Mouse (Mus musculus) left cerebral cortex, adult 18-20 months (tissue): ENCODE data around the gene Fbxl21. TPM values are rescaled to one million over a fixed set of nuclear protein-coding genes. Genes with fewer than 3 reads are reported as not detected.

Source experiments
- DNase-seq, 2 experiments: peaks; one replicate each; pipeline ENCODE4 v3.0.0; 2021 to 2022; ENCODE audit warnings: low spot score in 2 of 2, mixed read lengths in 1 of 2
- long read RNA-seq, 2 experiments: library from polyadenylated mRNA; stranded (forward); transcript quantifications; one replicate each; pipeline ENCODE4 v2.0.0; 2021
- total RNA-seq, 2 experiments: library from RNA; stranded (reverse); gene quantifications; 2 replicates each; pipeline ENCODE4 v1.2.3; 2021

The Fbxl21 gene
- 10 to 100 TPM; 10.5 to 10.6 TPM for total RNA-seq
- long read RNA-seq, experiment 1: 0 reads
- long read RNA-seq, experiment 2, partial matches to known transcripts: 0 of 3 reads
- long read RNA-seq, experiment 2, other reads (novel, unspliced or antisense): 0 of 3 reads

DNA sequence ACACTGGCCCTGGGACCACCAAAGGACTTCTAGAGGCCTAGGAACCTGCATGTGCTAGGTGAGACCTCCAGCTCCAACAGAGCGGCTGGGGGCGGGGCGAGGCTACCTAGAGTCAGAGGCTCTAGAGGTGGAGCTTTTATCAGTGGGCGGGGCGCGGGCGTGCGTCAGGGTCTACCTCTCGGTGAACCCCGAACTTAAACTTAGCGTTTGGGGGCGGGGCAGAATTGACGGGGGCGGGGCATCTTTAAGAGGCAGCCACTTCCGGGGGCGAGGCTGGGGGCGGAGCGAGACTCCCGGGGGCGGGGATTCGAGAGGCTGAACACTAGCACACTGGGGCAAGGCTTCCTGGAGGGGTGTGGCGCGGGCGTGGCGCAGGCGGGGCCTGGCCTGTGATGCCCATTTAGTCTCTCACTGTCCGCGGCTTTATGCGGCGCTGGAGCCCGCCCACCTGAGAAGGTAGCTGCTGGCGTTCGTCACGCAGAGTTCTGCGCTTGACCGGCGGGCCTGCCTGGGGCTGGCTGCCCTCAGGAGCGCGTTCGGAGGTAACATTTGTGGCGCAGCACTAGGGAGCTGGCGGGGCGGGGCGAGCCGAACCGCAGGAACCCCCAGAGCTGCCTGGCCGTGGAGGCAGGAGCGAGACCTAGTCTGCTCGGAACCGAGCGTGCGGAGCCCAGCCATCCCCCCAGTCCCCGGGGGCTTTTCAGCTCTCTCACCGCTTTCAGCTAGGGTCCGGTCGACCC, at the start of gene Fbxl21:
Fbxl21 (plus strand) TSS at position 392 of the 740 bp plus-strand sequence.
- peak; percentile 89 to 95 for DNase-seq

DNA sequence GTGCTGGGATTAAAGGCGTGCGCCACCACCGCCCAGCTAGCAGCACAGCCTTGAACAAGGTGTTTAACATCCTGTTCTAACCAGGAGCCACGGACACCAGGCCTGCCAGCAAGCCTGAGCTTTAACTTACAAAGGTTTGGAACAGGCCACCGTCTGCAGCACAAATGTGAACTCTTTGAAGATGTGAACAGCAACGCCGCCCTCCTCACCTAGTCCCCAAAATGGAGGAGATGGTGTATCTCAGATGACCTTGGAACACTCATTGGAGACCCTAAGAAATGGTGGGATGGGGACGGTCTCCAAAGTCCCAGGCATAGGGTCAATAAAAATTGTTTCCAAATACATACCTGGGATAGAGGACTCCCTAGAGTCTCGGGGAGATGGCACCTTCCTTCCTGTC, 49.6 kb upstream of the Fbxl21 start:
- no peak for DNase-seq

DNA sequence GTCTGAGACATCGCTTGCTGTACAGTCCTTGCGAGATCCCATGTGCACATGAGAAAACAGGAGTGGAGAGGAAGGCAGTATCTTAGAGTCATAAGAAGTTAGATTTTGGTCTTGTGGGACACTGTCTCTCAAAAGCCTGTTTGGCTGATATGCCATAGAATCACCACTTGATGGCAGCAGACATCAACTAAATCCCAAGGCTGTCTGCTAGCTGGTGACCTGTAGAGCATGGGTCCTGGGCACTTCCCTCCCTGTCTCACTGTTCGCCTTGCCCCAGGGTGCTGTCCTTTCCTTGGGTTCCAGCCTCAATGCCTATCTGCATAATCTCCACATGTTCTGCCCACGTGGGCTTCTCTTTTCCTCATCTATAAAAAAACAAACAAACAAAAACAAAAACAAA, 46.9 kb upstream of the Fbxl21 start:
- DNase-seq: peak; percentile 30 to 38

DNA sequence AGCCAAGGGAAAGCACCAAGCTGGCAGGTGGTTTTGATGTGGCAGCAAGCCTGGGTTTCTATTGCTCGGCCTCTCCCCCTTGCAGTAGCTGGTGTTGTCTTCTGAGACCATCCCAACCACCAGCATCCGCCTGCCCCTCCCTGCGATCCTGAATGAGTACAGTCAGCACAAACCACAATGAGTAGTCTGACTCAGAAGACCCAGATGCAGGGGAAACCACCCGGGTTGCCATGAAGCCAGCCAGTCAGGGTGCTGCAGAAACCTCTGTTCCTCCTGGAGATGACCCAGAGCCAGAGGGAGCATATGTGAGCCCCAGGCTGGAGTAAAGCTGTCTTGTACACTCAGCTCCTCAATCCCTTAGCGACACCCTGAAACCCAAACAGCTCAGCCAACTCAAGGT, 45.5 kb upstream of the Fbxl21 start:
- no peak for DNase-seq

DNA sequence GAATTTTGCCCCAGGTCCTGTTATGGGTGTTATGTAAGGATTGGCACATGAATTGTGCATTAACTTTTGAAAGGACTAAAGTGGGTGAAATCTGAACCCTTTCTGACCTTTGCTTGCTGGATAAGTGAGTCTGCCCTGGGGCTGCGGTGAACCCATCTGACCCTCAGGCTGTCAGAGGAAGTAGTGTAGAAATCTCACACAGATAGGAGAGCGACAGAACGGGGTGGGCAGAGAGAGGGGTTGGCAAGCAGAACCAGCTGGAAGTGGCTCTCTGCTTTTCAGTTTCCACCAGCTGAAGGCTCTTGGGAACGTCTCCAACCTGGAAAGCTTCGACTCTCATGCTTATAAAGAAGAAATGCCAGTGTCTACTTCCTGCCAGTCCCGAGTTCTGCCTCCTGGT, 45.0 kb upstream of the Fbxl21 start:
- DNase-seq: peak in 1 of 2 experiments; percentile 18

DNA sequence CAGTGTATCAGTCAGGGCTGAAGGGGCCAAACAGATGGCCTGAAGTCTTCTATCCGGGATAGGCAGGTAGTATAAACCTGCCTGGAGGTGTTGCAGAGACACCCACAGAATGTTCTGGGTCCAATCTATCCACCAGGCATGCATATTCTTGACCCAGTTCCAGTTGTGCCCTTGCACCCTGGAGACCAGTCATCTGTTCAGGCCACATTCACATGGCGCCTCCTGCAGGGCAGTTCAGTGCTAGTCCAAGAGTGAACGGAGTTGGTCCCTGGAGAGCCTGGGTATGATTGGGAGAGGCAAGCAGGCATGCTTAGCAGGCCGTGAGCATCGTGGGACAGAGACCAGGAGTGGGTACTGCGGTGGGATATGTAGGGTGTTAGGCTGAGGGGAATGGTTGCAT, 44.2 kb upstream of the Fbxl21 start:
- no peak for DNase-seq

DNA sequence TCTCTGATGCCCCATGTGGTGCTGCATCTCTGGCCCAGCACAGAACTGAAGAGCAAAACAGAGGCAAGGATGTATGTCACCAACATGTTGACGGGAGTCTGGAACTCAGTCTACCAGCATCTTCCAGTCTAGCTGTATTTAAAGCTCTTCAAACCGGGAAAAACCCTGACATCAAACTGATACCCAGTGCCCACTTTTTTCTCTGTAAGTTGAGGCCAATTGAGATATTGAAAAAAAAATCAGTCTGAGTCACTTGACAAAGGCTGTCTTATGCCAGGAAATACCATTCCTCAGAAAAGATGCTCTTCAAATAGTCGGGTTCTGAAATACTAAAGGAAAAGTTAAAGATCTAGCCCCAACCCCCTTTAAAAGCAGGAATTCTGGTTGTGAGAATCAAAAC, 40.1 kb upstream of the Fbxl21 start, which contains the start of gene Il9:
Il9 (minus strand) TSS at position 101 of the 400 bp plus-strand sequence.
- DNase-seq: no peak

DNA sequence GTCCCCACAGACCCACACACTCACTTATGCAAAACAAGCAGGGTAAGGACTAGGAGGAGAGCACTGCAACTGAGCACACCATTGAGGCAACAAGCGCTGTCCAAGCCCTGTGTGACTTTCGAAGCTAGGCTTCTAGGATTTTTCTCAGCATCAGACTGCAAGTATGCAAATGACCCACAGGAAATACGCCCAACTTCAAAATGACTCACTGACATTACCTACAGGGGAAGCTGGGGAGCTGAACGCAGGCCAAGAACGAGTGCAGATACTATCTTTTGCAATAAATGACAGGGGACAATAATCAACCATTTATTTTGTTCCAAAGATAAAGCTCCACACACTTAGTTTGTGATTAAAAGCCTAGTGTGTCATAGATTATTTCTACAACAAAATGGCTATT, 34.3 kb upstream of the Fbxl21 start:
- DNase-seq: no peak

DNA sequence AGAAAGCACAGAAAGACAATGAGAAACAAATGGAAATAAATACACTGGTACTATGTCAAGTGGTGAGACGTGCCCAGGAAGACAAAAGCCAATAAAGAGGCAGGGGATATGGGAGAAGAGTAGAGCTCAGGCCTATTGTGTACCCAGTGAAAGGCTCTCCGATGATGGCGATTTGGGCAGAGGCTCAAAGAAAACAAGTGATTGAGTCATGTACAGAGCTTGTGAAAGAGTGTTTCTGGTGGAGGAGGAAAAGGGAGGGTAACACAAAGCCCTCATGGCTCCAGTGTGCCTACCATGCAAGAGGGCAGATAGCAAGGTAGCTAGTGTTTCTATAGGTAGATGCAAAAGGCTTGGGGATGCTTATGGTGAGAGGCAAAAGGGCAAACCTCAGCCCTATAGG, 27.8 kb upstream of the Fbxl21 start:
- no peak for DNase-seq

DNA sequence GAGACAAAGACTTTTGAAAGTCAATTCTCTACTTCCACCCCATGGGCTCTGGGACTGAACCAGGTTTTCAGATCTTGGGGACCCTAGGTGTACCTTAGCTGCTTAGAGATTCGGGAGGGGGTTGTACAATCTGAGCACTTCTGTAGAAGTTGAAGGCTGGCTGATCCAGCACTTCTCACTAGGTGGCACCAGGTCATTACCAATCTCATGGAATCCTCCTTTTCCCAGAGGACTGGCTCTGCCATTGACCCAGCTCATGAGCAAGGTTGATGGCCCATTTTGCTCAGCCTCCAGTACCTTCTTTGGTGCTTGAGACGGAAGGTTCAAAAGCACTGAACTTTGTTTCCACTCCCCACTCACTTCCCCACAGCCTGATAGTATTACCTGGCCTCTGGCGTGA, 22.1 kb upstream of the Fbxl21 start:
- no peak for DNase-seq

DNA sequence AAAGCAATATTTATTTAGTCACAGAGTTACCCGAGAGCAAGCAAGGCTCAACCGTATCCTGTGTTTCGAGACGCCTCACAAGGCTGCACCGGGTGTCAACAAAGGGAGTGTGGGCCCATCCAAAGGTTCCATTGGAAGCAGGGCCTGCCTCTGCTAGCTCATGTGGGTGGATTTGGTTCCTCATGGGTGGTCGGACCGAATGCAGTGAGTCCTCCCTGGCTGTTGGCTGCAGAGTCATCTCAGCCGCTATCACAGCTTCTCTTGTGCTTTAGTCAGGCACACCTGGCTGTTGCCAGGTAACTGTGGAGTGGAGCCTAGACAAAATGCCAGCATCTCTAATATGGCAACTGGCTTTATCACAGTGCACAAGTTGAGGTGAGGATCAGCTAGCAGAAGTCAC, 21.6 kb upstream of the Fbxl21 start:
- no peak for DNase-seq

DNA sequence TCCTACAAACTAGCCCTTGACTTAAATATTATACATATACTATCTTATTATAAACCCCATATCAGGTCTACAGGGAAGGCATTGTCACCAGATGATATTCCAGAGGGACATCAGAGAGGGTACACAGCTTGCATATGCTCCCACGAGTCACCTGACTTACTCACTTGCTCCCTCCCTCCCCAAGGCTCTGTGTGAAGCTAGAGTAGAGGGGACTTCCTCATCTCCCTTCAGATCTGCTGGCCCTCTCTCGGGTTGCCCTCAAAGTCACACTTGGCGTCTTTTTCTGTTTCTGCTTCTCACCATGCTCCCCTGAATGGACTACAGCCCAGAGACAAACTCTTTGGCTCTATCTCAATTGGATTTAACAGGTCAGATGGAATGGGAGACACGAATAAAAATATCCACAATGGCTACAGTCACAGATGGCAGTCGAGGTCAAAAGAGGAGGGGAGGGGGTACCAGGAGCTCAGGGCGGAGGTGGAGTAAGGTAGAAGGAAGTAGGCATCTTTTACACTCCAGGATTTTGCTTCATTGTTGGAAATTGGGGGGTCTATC, 20.3 kb upstream of the Fbxl21 start:
- DNase-seq: no peak

DNA sequence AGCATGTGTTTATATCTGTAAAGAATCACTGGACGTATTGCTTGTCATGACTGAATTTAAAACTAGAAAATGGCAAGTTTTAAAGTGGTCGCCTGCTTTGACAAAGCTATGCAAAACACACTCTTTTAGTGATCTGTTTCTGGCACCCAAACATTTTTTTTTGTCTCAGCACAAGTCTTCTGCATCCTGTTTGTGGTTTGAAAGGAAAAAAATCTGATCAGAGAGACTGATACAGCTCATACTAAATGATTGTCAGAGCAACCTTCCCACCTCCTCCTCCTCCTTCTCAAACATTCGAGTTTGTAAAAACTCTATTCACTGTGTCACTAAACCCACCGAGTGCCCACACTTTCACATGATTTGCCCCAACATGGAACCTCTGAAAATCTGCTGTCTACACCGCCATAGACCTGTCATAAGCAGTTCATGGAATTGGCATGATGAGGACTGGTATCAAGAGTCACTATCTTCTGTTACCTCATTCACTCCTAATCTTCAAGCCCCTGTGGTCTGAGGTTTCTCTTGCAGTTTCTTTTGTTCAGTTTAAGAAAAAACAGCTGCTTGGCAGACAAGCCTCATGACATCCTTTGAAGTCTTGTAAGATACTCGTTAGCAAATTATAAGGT, 15.3 kb upstream of the Fbxl21 start:
- no peak for DNase-seq

DNA sequence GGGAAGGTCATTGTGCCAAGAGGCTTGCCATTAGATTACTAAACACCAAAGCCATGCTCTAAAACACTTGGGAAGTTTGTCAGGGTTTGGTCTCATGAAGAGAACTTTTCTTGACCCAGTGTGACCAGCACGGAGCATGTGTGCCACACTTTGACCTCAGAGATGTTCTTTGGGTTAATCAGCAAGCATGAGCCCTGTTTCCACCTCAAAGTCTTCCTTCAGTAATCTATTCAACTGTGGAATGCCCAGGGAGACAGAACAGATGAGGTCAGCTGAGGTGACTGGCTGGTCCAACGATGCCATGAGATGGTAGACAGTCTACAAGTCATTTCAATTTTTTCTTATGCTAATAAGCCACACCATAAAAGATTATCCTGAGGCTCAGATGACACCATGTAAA, 12.5 kb upstream of the Fbxl21 start:
- DNase-seq: no peak

DNA sequence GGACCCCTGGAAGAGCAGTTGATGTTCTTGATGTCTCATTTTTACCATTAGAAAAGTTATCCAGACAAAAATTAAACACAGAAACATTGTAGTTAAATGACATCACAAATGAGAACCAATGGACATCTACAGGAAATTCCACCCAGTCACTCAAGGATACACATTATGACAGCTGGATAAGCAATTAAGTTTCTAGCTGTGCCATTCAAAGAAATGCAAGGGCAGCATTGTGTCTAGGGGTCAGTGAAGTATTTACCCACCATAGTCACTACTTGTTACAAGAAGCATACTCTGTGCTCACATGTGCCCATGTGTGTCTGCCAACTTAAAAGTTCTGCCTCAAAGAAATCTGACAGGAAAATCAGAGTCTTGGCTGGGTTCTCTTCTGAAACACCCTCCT, 8.7 kb upstream of the Fbxl21 start:
- DNase-seq: no peak

DNA sequence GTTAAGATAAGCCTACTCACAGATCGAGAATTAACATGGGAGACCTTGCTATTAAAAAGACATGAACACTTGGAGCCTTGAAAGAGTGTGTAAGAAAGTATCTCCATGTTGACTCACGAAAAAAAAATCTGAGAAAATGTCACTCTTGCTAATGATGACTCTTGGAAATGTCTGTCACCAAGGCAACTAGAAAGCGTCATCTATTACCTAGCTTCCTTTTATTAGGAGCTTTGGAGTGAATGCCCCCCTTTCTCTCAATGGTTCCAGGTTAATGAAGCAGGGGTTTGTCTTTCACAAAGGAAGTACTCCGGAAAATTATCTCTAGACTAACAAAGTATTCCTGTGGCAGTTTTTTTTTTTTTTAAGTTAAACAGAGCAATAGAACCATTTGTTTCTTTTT, 6.0 kb upstream of the Fbxl21 start:
- DNase-seq: no peak

DNA sequence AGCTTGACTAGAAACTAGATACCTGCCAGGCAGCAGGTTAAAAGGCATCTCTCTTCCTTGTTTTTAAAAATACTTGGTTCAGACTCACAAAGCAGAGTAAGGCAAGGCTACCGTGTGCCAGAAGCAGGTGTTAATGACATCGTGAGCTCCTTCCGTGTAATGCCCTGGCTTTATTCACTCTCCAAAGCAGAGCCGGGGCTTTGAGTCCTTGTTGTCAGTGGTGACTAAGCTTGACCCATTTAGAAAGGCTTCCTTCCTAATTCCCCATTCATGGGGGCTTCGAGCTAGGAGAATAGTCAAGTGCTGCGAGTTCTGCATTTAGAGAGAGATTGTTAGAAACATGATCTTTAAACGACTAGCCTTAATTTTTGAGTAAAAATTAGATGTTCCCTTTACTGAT, 5.5 kb upstream of the Fbxl21 start:
- no peak for DNase-seq

DNA sequence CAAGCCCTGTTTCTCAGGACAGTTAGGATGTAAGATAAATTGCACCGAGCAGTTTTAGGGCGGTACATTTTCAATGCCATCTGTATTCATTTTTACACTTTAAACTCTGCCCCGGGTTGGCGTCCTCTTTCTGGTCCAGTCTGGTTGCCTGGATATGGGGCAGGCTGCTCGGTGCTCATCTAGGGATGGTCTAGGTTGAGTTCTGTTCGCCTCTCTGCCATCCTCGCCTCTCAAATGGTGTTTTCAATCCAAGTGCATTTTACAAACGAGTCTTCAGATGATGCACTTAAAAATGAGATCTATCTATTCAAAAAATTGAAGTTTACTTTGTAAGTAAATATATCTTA, 522 bp downstream of the Fbxl21 start:
- DNase-seq: no peak

DNA sequence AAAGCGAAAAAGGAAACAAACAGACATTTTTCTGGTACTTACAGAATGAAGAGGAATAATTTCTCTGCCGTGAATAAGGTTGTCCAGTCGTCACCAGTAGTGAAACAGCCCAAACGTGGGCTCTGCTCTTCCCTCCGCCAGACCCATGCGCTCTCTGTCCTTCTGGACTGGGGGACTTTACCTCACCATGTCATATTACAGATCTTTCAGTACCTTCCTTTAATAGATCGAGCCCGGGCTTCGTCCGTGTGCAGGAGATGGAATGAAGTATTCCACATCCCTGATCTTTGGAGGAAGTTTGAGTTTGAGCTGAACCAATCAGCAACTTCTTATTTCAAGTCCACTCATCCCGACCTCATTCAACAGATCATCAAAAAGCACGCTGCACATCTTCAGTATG, 4.6 kb downstream of the Fbxl21 start:
- no peak for DNase-seq

DNA sequence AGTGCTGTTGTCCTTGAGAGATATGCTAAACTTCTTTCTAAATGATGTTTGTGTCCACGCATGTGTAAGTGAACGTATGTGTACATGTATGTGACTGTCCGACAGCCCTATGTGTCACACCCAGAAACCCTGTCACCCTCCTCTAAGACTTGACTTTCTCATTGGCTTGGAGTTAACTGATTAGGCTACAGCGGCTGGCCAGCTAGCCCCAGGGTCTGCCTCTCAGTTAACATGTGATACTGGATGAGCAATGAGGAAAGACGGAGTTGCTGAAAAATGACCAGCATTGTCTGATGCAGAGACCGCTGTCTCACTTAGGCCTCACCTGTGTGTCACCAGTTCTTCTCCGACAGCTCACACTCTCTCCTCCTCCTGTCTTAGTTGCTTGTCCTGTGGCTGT, 5.6 kb downstream of the Fbxl21 start:
- no peak for DNase-seq

DNA sequence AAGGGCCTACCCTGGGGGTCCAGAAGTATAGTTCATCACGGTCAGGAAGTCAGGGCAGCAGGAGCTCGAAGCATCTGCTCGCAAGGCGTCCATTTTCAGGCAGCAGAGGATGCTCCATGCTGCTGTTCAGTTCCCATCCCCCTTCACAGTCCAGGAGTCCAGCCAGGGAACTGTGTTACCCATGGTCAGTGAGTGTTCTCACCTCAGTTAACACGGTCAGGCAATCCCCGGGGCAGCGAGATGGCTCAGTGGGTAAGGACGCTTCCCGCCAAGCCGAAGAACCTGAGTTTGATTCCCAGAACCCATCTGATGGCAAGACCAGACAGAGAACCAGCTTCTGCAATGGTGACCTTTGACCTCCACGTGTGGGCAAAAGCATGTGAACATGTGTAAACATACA, 6.0 kb downstream of the Fbxl21 start:
- DNase-seq: no peak

DNA sequence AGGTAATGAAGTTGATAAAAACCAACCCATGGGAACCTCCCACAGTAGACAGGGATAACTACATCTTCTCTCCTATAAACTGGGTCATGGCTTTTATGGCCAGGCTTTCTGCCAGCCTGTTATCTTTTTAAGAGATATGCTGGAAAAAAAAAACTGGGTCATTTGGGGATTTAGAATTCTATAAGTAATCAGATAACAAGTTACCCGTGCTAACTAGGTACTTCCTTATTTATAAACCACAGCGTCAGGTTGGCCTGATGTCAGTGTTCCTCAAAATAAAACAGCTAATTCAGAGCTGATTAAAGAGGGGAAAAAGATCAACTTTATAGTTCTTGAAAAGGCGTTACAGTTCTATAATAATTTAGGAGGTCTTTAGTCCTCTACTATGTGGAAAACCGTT, 6.8 kb downstream of the Fbxl21 start:
- DNase-seq: no peak

DNA sequence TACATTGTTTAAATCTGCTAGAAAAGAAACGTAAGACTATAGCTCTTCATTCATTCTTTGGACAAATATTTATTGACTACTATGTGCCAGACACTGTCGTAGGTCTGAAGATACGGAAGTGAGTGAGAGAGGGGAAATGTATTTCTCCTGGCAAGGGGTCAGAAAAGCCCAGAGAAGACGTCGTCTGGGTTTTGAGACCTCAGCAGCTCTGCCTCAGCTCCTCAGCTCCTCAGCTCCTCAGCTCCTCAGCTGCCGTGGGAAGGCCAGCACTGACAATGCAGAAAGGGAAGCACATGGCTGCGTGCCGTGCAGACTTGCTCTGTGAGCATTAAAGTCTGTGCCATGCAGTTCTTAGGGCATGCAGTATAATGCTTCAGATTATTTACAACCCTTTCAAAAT, 7.4 kb downstream of the Fbxl21 start:
- DNase-seq: no peak
